Mouse (Mus musculus) kidney, adult 9 months (tissue): ENCODE measurements around the gene Tbx19.

Source experiments
- DNase-seq: peaks from one replicate; pipeline ENCODE4 v3.0.0; 2022

The Tbx19 gene

DNA sequence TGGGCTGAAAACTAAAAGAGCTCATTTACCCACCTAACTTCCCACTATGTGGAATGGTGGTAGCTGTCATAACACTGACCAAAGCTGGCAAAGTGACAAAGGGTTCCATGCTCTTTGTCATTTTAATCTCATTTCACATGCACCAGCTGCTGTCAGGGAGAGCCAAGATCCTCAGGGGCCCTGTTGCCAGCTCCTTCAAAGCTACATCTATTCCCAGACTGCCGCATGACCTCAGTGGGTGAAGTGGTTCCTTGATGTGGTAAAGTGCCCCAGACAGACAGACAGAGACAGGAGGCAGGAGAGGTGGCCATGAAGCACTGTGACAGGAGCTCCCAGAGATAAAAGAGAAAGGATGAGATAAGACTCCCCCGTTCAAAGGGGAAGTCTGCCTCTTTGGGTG, 49.9 kb downstream of the Tbx19 start:
- DNase-seq: no peak

DNA sequence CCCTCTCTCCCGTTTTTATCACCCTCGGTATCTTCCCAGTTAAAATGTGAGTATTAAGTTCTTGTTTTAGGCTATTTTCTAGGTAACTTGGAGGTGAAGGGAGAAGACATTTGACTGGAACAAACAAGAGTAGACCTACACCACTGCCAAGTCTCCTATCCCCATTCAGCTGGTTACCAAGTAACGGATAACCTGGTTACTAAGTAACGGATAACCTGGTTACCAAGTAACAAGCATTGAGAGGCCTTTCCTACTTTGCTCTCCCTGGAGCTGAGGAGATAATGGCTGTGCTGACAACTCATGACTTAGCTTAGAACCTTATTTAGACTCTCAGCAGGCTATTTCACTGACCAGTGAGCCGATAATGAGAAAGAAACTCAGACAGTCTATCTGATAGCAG, 51.4 kb downstream of the Tbx19 start:
- DNase-seq: peak; percentile 58

DNA sequence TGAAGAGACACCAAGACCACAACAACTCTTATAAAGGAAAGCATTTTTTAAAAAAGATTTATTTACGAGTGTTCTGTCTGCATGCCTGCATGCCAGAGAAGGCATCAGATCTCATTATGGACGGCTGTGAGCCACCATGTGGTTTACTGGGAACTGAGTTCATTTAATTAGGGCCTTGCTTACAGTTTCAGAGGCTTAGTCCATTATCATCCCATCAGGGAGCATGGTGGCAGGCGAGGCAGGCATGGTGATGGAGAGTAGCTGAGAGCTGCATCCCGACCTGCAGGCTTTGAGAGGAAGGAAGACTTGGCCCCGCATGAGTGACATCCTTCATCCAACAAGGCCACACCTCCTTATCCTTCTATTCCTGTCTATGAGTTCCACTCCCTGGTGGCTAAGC, 52.1 kb downstream of the Tbx19 start:
- DNase-seq: no peak

DNA sequence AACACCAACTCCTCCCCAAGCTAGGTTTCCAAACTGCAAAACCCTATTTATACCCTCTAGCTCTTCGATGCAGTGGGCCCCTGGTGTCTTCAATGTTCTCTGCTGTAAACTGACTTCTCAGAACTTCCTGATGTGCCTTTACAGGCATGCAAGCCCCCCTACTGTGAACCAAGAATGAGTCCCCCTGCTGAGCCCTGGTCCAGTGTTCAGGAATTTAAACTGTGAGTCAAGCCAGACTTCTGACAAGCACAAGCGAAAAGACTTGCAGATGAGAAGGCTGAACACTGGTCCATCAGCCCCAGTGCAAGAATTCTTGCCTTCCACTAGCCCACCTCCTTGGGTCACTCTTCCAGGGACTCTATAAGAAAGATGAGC, 54.6 kb downstream of the Tbx19 start:
- no peak for DNase-seq

DNA sequence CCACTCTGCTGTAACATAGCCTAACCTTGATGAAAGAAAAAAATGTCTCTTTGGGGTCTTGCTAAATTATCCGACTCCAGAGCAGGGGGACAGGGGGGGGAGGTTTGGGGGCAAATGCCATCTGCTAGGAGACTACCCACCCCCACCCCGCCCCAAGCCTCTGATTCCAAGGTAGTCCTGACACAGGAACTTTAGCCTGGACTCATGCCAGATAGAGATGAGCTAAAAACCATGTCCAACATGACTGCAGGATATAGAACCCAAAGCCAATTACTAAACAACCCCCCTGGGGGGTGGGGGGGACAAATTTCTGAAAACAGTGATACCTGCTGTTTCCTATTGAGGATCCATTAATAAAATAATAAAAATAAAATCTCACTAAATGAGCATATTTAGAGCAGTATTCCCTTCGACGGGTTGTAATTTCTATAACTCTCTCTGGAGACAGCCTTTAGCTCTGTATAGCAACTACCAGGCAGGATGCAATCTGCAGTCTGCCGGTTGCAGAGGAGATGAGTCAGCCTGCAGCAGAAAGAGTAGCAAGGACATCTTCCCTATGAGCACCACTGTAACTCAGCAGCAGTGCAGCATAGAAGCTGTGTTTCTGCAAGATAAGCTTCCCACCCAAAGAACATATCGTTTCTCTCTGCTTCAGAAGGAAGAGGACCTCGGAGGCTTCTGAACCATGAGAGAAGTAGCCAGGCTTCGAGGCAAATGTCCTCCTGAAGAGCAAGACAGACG, 55.1 kb downstream of the Tbx19 start:
- no peak for DNase-seq

DNA sequence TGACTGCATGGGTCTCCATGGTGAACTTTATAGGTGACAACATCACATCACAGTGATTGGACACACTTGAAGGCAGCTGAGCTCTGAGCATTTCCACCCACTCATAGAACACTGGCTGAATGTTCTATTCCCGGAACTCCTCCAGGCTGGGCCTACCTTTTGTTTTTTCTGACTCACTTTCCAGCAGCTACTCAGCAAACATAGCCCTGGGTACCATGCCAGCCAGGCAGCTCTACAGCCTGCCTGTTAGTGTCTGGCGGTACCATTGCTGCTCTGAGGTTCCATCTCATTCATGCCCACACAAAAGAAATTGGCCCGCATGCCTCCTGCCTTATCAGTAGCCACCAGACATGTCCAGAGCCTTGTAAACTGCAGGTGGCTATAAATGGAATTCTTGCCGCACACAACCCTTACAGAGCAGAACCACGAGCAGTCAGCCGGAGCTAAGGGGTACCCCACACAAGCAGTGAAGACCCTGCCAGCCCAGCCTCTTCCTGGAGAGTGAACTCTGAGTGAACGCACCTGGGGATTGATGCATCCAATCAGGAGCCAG, 55.8 kb downstream of the Tbx19 start:
- no peak for DNase-seq

DNA sequence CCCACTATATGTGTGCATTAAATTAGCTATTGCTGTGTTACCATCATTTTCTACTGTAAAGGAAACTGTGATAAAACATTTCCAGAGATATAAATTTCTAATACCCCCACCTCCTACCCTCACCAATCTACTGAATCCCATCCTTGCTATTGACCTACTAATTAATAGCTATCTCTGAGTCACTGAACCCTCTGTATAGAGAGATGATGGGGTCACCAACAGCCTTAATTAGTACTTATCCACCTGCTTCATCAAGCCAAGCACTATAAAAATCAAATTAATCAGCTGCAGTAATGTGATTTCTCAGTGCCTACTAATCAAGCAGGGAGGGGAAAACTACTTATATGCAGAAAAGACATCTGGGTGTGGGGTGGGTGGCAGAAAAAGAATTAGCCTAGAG, 61.0 kb downstream of the Tbx19 start:
- no peak for DNase-seq

DNA sequence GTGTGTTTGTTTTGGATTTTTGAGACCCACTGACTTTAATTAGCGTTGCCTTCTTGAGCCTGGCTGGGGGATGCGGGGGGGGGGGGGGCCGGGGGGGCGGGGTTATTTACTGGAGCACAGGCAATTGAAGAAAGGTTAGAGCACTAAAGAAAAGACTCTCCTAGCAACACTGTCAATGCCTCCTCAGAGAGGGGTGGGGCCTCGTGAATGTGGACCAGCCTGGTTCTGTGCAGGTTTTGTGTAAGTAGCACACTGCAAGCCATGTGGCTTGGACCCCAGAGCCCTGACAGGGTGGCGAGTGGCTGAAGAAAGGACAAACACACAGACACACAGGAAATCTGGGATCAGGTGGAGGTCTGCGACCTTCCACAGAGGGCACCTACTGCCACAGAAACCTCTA, 65.7 kb downstream of the Tbx19 start:
- no peak for DNase-seq

DNA sequence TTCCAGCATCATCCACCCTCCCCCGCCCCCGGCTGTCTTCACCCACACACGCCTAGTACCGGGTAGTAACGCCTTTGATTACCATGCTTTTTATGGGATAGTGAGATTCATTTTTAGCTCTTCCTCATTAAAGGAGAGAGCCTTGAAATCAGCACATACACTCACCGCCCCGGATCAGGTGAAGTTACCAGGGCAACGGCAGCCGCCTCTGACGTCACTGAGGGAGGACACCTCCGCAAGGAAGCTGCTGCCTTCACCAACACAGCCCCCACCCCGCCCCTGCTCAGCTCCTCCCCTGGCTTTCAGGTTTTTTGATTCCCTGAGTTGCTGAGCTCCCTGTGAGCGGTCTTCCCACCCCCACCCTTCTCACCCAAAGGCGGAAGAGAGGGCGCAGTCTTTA, 68.9 kb downstream of the Tbx19 start:
- DNase-seq: no peak

DNA sequence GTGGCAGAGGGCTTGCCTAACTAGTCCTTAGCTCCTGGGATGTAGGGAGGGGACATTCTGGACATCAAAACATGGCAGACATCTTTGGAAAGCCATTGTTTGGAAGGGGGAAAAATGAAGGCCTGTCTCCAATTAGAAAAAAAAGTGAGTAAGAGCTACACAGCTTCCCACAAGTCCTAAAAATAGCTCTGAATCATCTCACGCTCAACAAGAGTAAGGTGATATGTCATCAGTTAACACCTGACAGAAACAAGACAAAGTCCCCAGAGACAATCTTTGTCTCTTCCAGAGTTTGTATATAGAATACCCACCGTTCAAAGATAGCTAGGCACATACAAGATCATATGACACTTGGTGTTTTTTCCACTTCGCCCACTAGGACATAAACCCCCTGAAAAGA, 71.0 kb downstream of the Tbx19 start:
- DNase-seq: no peak
